Mouse (Mus musculus) liver, embryonic 15.5 days (tissue): ENCODE measurements around the gene Slc9a1. TPM values are rescaled to one million over a fixed set of nuclear protein-coding genes. Genes with fewer than 3 reads are reported as not detected.

Experiments used
- ATAC-seq: fragments of 200-750 bp; cut with Nextera tagmentation; 2 replicates; pipeline ENCODE4 v1.8.0; 2017; ENCODE audit warnings: moderate number of reproducible peaks, mild to moderate bottlenecking, moderate library complexity; ENCODE audit not compliant: insufficient read depth
- H3K27ac ChIP-seq: fragments of 300-500 bp; sonication (generic); replicated peaks from 2 replicates; pipeline ENCODE4 v1.5.1; 2015; ENCODE audit warnings: mild to moderate bottlenecking, inconsistent platforms
- H3K27me3 ChIP-seq: fragments of 300-500 bp; sonication (generic); 2 replicates; pipeline ENCODE4 v1.6.1; 2015; ENCODE audit warnings: mild to moderate bottlenecking, inconsistent platforms
- H3K36me3 ChIP-seq: fragments of 300-500 bp; sonication (generic); replicated peaks from 2 replicates; pipeline ENCODE4 v1.6.1; 2015; ENCODE audit warnings: moderate library complexity, mild to moderate bottlenecking, inconsistent platforms
- H3K4me1 ChIP-seq: fragments of 300-500 bp; sonication (generic); replicated peaks from 2 replicates; pipeline ENCODE4 v1.6.1; 2015; ENCODE audit warnings: inconsistent platforms
- H3K4me2 ChIP-seq: fragments of 300-500 bp; sonication (generic); 2 replicates; pipeline ENCODE4 v1.6.1; 2015; ENCODE audit warnings: moderate library complexity, mild to moderate bottlenecking, inconsistent platforms
- H3K4me3 ChIP-seq: fragments of 300-500 bp; sonication (generic); replicated peaks from 2 replicates; pipeline ENCODE4 v1.5.1; 2015; ENCODE audit warnings: mild to moderate bottlenecking, inconsistent platforms
- H3K9ac ChIP-seq: fragments of 300-500 bp; sonication (generic); 2 replicates; pipeline ENCODE4 v1.6.1; 2015; ENCODE audit warnings: moderate library complexity, mild to moderate bottlenecking, inconsistent platforms
- H3K9me3 ChIP-seq: fragments of 300-500 bp; sonication (generic); replicated peaks from 2 replicates; pipeline ENCODE4 v1.6.1; 2016; ENCODE audit warnings: inconsistent platforms
- WGBS: fragments of 180-500 bp; shearing (Covaris S2); methylation state at CpG from one replicate; pipeline ENCODE4 v1.1.7; 2015; ENCODE audit warnings: mixed read lengths; ENCODE audit not compliant: insufficient replicate concordance; 5-methylcytosine and 5-hydroxymethylcytosine counted together
- polyA plus RNA-seq: library from polyadenylated mRNA; unstranded; fragments of >200 nt; fragmentation: Nextera tagmentation; extraction: Ambion mirVana; gene quantifications from 2 replicates; pipeline ENCODE4 v1.2.1, GENCODE M21; 2015

The Slc9a1 gene
- polyA plus RNA-seq, 1 experiment from 2014 or later: 2.9 TPM

GRCm38 (mm10) chr4:133375812-133376577 is 6.5 kb downstream of the Slc9a1 start:
- H3K9me3 ChIP-seq: no peaks in the 10 kb centered on the region
- no peak overlapping the region for H3K4me3 ChIP-seq
- H3K4me1 ChIP-seq: peaks cover 97% of the 10 kb centered on the region
- ATAC-seq: peak; percentile 32; the same call in 1 of the 2 replicates
- 31% methylated on average over 10 of the region's 10 CpGs for WGBS
- peak overlapping the region; percentile 23; the same call in 1 of the 2 replicates for H3K4me2 ChIP-seq
- peak overlapping the region; percentile 55 for H3K27ac ChIP-seq
- H3K27me3 ChIP-seq: no peaks in the 10 kb centered on the region
- H3K36me3 ChIP-seq: peaks cover 14% of the 10 kb centered on the region; the same call in 1 of the 2 replicates
- H3K9ac ChIP-seq: no peak overlapping the region

- peak overlapping the region; percentile 25; the same call in 1 of the 2 replicates for H3K9ac ChIP-seq
- no peaks in the 10 kb centered on the region for H3K9me3 ChIP-seq
- H3K36me3 ChIP-seq: peaks cover 27% of the 10 kb centered on the region
- ATAC-seq: peak; percentile 84
- no peaks in the 10 kb centered on the region for H3K27me3 ChIP-seq
- H3K4me3 ChIP-seq: 0 out of 2 replicates have a peak overlapping the region, but pooled peaks have one; percentile 17
- WGBS: 11% methylated on average over 13 of the region's 13 CpGs
- peak overlapping the region; percentile 53 for H3K4me2 ChIP-seq
- H3K27ac ChIP-seq: peak overlapping the region; percentile 82
- H3K4me1 ChIP-seq: peaks cover 78% of the 10 kb centered on the region
These were observed 8.9 kb downstream of the Slc9a1 start for GRCm38 (mm10) chr4:133378236-133379045.

GRCm38 (mm10) chr4:133379046-133379347 is 9.5 kb downstream of the Slc9a1 start:
- ATAC-seq: no peak
- Histone ChIP-seq H3K9ac (peak overlapping the region; percentile 25; the same call in 1 of the 2 replicates), H3K27me3 (no peaks in the 10 kb centered on the region), H3K27ac (peak overlapping the region; percentile 82), H3K36me3 (peaks cover 27% of the 10 kb centered on the region), H3K4me1 (peaks cover 73% of the 10 kb centered on the region), H3K4me3 (no peak overlapping the region), H3K9me3 (no peaks in the 10 kb centered on the region), H3K4me2 (peak overlapping the region; percentile 53)
- WGBS: 52% methylated on average over 5 of the region's 5 CpGs

- peaks cover 65% of the 10 kb centered on the region for H3K4me1 ChIP-seq
- H3K4me3 ChIP-seq: no peak overlapping the region
- no peak for ATAC-seq
- H3K9ac ChIP-seq: no peak overlapping the region
- no peaks in the 10 kb centered on the region for H3K27me3 ChIP-seq
- 31% methylated on average over 3 of the region's 3 CpGs for WGBS
- peak overlapping the region; percentile 35 for H3K4me2 ChIP-seq
- no peaks in the 10 kb centered on the region for H3K9me3 ChIP-seq
- 0 out of 2 replicates have a peak overlapping the region, but pooled peaks have one; percentile 25 for H3K27ac ChIP-seq
- peaks cover 31% of the 10 kb centered on the region for H3K36me3 ChIP-seq
These were observed 10.4 kb downstream of the Slc9a1 start for GRCm38 (mm10) chr4:133379861-133380260.

- H3K4me3 ChIP-seq: no peak overlapping the region
- no peak overlapping the region for H3K27ac ChIP-seq
- H3K27me3 ChIP-seq: no peaks in the 10 kb centered on the region
- H3K4me2 ChIP-seq: no peak overlapping the region
- WGBS: 76% methylated on average over 6 of the region's 6 CpGs
- H3K9me3 ChIP-seq: no peaks in the 10 kb centered on the region
- peaks cover 35% of the 10 kb centered on the region for H3K36me3 ChIP-seq
- ATAC-seq: no peak
- H3K4me1 ChIP-seq: peaks cover 59% of the 10 kb centered on the region
- no peak overlapping the region for H3K9ac ChIP-seq
These were observed 11.0 kb downstream of the Slc9a1 start for GRCm38 (mm10) chr4:133380532-133380931.

GRCm38 (mm10) chr4:133381141-133381540 is 11.6 kb downstream of the Slc9a1 start:
- peaks cover 53% of the 10 kb centered on the region for H3K4me1 ChIP-seq
- peaks cover 42% of the 10 kb centered on the region for H3K36me3 ChIP-seq
- no peak overlapping the region for H3K4me3 ChIP-seq
- no peak overlapping the region for H3K9ac ChIP-seq
- ATAC-seq: no peak
- WGBS: 72% methylated on average over 8 of the region's 8 CpGs
- H3K27ac ChIP-seq: no peak overlapping the region
- no peak overlapping the region for H3K4me2 ChIP-seq
- H3K9me3 ChIP-seq: no peaks in the 10 kb centered on the region
- no peaks in the 10 kb centered on the region for H3K27me3 ChIP-seq

GRCm38 (mm10) chr4:133386061-133386797 is 16.7 kb downstream of the Slc9a1 start:
- Histone ChIP-seq H3K4me2 (no peak overlapping the region), H3K9ac (no peak overlapping the region), H3K4me1 (peaks cover 30% of the 10 kb centered on the region), H3K9me3 (no peaks in the 10 kb centered on the region), H3K4me3 (no peak overlapping the region), H3K36me3 (peaks cover 37% of the 10 kb centered on the region), H3K27me3 (no peaks in the 10 kb centered on the region), H3K27ac (no peak overlapping the region)
- 81% methylated on average over 7 of the region's 7 CpGs for WGBS
- ATAC-seq: no peak

GRCm38 (mm10) chr4:133387053-133387452 is 17.5 kb downstream of the Slc9a1 start:
- Histone ChIP-seq H3K27me3 (no peaks in the 10 kb centered on the region), H3K9ac (no peak overlapping the region), H3K4me3 (no peak overlapping the region), H3K36me3 (peaks cover 31% of the 10 kb centered on the region), H3K27ac (no peak overlapping the region), H3K9me3 (no peaks in the 10 kb centered on the region), H3K4me1 (peaks cover 34% of the 10 kb centered on the region), H3K4me2 (no peak overlapping the region)
- ATAC-seq: no peak

- Histone ChIP-seq H3K27ac (peak overlapping the region; percentile 76), H3K4me2 (no peak overlapping the region), H3K9ac (peak overlapping the region; percentile 4; the same call in 1 of the 2 replicates), H3K36me3 (peaks cover 24% of the 10 kb centered on the region; the same call in 1 of the 2 replicates), H3K9me3 (no peaks in the 10 kb centered on the region), H3K4me1 (peaks cover 46% of the 10 kb centered on the region), H3K4me3 (no peak overlapping the region), H3K27me3 (no peaks in the 10 kb centered on the region)
- WGBS: 78% methylated on average over 16 of the region's 16 CpGs
- no peak for ATAC-seq
These were observed 19.5 kb downstream of the Slc9a1 start for GRCm38 (mm10) chr4:133388781-133389552.

GRCm38 (mm10) chr4:133390042-133390441 is 20.5 kb downstream of the Slc9a1 start:
- Histone ChIP-seq H3K4me2 (peak overlapping the region; percentile 37), H3K4me1 (peaks cover 57% of the 10 kb centered on the region), H3K4me3 (no peak overlapping the region), H3K9me3 (no peaks in the 10 kb centered on the region), H3K36me3 (peaks cover 15% of the 10 kb centered on the region; the same call in 1 of the 2 replicates), H3K9ac (peak overlapping the region; percentile 4; the same call in 1 of the 2 replicates), H3K27me3 (no peaks in the 10 kb centered on the region), H3K27ac (peak overlapping the region; percentile 76)
- WGBS: 24% methylated on average over 2 of the region's 2 CpGs
- ATAC-seq: peak; percentile 95
